Mouse (Mus musculus) embryonic facial prominence, embryonic 12.5 days (tissue): ENCODE results near the gene Npy4r. TPM values are rescaled to one million over a fixed set of nuclear protein-coding genes. Genes with fewer than 3 reads are reported as not detected.

Experiments
- ATAC-seq: fragments of 200-750 bp; cut with Nextera tagmentation; 2 replicates; pipeline ENCODE4 v1.8.0; 2017; ENCODE audit not compliant: insufficient number of reproducible peaks, insufficient read depth, low FRiP score, low TSS enrichment
- H3K27ac ChIP-seq: fragments of 300-500 bp; sonication (generic); 2 replicates; pipeline ENCODE4 v1.5.1; 2016; ENCODE audit warnings: mild to moderate bottlenecking
- H3K27me3 ChIP-seq: fragments of 300-500 bp; sonication (generic); 2 replicates; pipeline ENCODE4 v1.6.1; 2016; ENCODE audit warnings: mild to moderate bottlenecking, moderate library complexity
- H3K36me3 ChIP-seq: fragments of 300-500 bp; sonication (generic); 2 replicates; pipeline ENCODE4 v1.6.1; 2016; ENCODE audit warnings: mild to moderate bottlenecking
- H3K4me1 ChIP-seq: fragments of 300-500 bp; sonication (generic); 2 replicates; pipeline ENCODE4 v1.6.1; 2016
- H3K4me2 ChIP-seq: fragments of 300-500 bp; sonication (generic); replicated peaks from 2 replicates; pipeline ENCODE4 v1.6.1; 2016; ENCODE audit warnings: mild to moderate bottlenecking, moderate library complexity
- H3K4me3 ChIP-seq: fragments of 300-500 bp; sonication (generic); 2 replicates; pipeline ENCODE4 v1.5.1; 2016; ENCODE audit warnings: mild to moderate bottlenecking
- H3K9ac ChIP-seq: fragments of 300-500 bp; sonication (generic); 2 replicates; pipeline ENCODE4 v1.6.1; 2016; ENCODE audit warnings: mild to moderate bottlenecking, moderate library complexity
- H3K9me3 ChIP-seq: fragments of 300-500 bp; sonication (generic); 2 replicates; pipeline ENCODE4 v1.6.1; 2016; ENCODE audit warnings: mild to moderate bottlenecking, moderate library complexity
- WGBS: fragments of 180-500 bp; shearing (Covaris S2); methylation state at CpG from one replicate; pipeline ENCODE4 v1.1.7; 2016; 5-methylcytosine and 5-hydroxymethylcytosine counted together
- polyA plus RNA-seq: library from polyadenylated mRNA; unstranded; fragments of >200 nt; fragmentation: Nextera tagmentation; extraction: Ambion mirVana; gene quantifications from 2 replicates; pipeline ENCODE4 v1.2.1, GENCODE M21; 2016

The Npy4r gene
- polyA plus RNA-seq, 1 experiment from 2014 or later: 0.15 TPM

DNA sequence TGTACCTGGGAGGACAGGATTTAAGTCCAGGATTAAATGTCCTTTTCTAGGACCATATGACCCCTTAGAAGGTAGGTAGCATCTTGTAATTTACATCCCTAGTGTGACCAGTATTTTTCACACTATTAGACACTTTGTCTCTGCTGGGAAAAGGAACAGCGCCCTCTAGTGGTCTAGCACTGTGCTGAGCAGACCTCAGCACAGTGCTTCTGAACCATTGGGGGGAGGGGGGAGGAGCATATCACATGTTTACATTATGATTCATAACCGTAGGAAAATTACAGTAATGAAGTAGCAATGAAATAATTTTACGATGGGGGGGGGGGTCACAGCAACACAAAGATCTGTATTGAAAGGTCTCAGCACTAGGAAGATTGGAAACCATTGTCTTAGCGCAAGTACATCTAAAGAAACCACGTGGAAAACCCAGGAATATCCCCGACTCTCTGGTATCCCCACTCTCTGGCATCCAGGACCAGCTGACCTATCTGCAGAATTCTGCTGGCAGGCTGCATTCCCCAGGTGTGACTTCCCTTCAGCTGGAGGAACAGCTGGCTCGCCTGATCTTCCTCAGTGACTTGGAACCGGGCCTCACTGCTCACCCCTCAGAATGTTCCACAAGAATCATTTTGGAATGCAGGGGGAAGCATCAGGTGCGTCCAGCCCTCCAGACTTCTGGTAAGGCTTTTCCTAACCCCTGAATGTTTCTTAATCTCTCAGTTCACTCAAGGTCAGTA is 2.5 kb upstream of the Npy4r start:
- Histone ChIP-seq H3K27me3 (peaks cover 12% of the 10 kb centered on the region), H3K27ac (no peak overlapping the region), H3K36me3 (no peaks in the 10 kb centered on the region), H3K4me2 (no peak overlapping the region), H3K4me3 (no peak overlapping the region), H3K9me3 (no peaks in the 10 kb centered on the region), H3K4me1 (peaks cover 9% of the 10 kb centered on the region), H3K9ac (no peak overlapping the region)
- no peak for ATAC-seq
- 51% methylated on average over 9 of the region's 9 CpGs for WGBS

- Histone ChIP-seq H3K9me3 (no peaks in the 10 kb centered on the region), H3K9ac (no peak overlapping the region), H3K4me2 (no peak overlapping the region), H3K27ac (no peak overlapping the region), H3K36me3 (no peaks in the 10 kb centered on the region), H3K4me1 (no peaks in the 10 kb centered on the region), H3K4me3 (no peak overlapping the region), H3K27me3 (no peaks in the 10 kb centered on the region)
- ATAC-seq: no peak
- 87% methylated on average over 10 of the region's 10 CpGs for WGBS
These were observed 9.4 kb downstream of the Npy4r start for GRCm38 (mm10) chr14:34142915-34143314.

DNA sequence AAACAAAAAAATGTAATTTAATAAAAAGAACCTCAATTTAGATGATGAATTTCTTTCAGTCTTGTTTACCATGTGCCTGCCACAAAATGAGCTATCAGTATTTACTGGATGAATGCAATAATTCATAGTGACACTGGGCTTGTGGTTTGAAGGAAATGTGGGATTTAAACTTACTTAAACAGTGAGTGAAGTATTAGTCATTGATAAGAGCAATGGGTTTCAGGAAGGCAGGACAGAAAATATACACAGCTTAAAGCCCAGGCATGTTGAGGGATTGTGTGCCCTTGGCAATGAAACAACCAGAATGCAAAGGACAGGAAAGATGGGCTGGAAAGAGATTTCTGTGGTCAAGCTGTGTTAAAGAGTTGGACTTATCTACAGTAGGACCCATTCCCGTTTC is 10.0 kb downstream of the Npy4r start:
- Histone ChIP-seq H3K36me3 (no peaks in the 10 kb centered on the region), H3K4me2 (no peak overlapping the region), H3K4me3 (no peak overlapping the region), H3K27ac (no peak overlapping the region), H3K27me3 (no peaks in the 10 kb centered on the region), H3K9me3 (no peaks in the 10 kb centered on the region), H3K4me1 (no peaks in the 10 kb centered on the region), H3K9ac (no peak overlapping the region)
- 68% methylated on average over 1 of the region's 1 CpGs for WGBS
- ATAC-seq: no peak

DNA sequence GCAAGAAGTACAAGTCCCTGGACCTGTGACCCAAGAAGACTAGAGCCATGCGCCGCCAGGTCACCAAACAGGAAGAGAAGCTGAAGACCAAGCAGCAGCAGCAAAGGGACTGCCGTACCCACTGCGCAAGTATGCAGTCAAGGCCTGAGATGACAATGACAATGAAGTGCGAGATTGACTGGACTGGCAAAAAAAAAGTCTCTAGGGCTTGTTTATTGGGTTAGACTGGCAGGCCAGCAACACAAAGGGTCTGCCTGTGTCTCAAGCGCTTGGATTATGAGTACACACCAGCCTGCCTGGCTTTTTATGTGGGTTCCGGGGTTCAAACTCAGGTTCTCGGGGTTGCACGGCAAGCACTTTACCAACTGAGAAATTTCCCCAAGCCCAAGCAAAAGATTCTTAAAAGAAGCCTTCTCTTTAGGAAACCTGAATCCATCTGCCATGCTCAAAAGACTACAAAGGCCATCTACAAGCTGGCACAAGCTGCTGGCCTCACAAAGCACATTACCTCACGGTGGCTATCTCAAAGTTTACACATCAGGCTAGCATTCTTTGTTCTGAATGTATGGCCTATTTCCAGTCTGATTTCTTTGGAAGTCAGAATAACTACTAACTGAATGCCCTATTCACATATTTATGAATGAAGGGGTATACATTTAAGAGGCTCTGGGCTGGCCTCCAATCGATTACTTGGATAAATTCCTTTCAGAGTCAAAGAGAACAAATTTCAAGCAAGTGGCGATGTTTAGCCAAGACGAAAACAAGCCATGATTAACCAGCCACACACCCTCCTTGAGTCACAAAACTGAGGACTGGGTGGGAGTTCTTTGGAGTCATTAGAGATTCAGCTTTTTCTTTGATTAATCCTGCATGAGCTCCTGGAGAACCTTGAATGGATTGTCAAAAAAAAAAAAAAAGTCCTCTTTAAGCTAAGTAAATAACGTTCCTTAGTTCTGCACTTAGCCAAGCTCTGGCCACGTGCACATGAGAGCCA is 12.3 kb downstream of the Npy4r start:
- no peaks in the 10 kb centered on the region for H3K4me1 ChIP-seq
- no peaks in the 10 kb centered on the region for H3K27me3 ChIP-seq
- no peak overlapping the region for H3K9ac ChIP-seq
- WGBS: 87% methylated on average over 15 of the region's 15 CpGs
- no peaks in the 10 kb centered on the region for H3K36me3 ChIP-seq
- ATAC-seq: no peak
- no peak overlapping the region for H3K4me3 ChIP-seq
- no peak overlapping the region for H3K4me2 ChIP-seq
- no peaks in the 10 kb centered on the region for H3K9me3 ChIP-seq
- no peak overlapping the region for H3K27ac ChIP-seq

DNA sequence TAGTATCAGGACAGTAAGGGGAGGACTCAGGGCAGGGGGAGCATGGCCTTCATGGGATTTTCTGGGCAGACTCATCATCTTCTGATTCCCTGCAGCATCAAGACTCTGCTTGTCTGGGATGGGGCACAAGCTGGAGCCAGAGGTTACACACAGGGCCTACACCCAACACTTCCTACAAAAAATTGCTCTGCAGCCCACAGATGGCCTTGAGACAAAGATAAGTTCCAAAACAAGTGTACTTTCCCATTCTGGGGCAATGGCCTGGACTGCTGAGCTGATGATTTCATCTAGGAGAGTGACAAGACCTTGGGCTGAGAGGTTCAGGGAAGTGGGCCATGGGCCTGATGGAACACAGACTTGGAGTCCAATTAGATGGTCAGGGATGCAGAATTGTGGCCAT is 16.9 kb downstream of the Npy4r start:
- Histone ChIP-seq H3K9me3 (no peaks in the 10 kb centered on the region), H3K27ac (no peak overlapping the region), H3K4me2 (no peak overlapping the region), H3K36me3 (no peaks in the 10 kb centered on the region), H3K4me3 (no peak overlapping the region), H3K4me1 (no peaks in the 10 kb centered on the region), H3K27me3 (no peaks in the 10 kb centered on the region), H3K9ac (no peak overlapping the region)
- no peak for ATAC-seq

GRCm38 (mm10) chr14:34131216-34131615 is 21.1 kb downstream of the Npy4r start:
- WGBS: 61% methylated on average over 6 of the region's 6 CpGs
- no peaks in the 10 kb centered on the region for H3K36me3 ChIP-seq
- H3K27me3 ChIP-seq: no peaks in the 10 kb centered on the region
- H3K9me3 ChIP-seq: no peaks in the 10 kb centered on the region
- no peak overlapping the region for H3K9ac ChIP-seq
- H3K27ac ChIP-seq: no peak overlapping the region
- no peaks in the 10 kb centered on the region for H3K4me1 ChIP-seq
- ATAC-seq: no peak
- no peak overlapping the region for H3K4me3 ChIP-seq
- no peak overlapping the region for H3K4me2 ChIP-seq

GRCm38 (mm10) chr14:34121691-34122090 is 30.6 kb downstream of the Npy4r start:
- no peaks in the 10 kb centered on the region for H3K36me3 ChIP-seq
- 90% methylated on average over 4 of the region's 4 CpGs for WGBS

DNA sequence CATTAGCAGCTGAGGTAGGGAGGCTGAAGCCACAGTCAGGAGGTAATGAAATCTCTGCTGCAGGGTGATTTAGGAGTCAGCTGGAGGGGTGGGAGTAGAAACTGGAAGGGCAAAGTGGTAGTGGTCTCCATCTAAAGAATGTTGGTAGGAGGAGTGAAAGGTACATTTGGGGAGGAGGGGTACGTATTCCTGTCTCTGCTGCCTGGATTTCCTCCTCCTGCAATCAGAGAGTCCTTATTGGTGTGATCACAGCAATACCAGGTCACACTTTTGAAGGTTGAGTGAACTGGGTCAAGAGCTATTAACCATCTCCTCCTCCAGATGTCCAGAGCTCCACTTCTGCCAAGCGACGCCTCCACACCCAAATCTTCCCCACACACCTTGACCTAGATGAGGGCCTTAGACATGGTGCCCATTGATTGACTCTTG is 31.4 kb downstream of the Npy4r start:
- WGBS: 87% methylated on average over 3 of the region's 3 CpGs

More at GRCm38 (mm10) chr14:34121691-34122090, 30.6 kb downstream of the Npy4r start:
- Histone ChIP-seq H3K9me3 (no peaks in the 10 kb centered on the region), H3K4me3 (no peak overlapping the region), H3K9ac (no peak overlapping the region), H3K27me3 (no peaks in the 10 kb centered on the region), H3K4me2 (no peak overlapping the region), H3K4me1 (no peaks in the 10 kb centered on the region), H3K27ac (no peak overlapping the region)
- ATAC-seq: no peak

GRCm38 (mm10) chr14:34120016-34120910 is 32.0 kb downstream of the Npy4r start:
- no peak for ATAC-seq
- Histone ChIP-seq H3K27me3 (no peaks in the 10 kb centered on the region), H3K36me3 (no peaks in the 10 kb centered on the region), H3K4me2 (no peak overlapping the region), H3K4me1 (no peaks in the 10 kb centered on the region), H3K9ac (no peak overlapping the region), H3K9me3 (no peaks in the 10 kb centered on the region), H3K27ac (no peak overlapping the region), H3K4me3 (no peak overlapping the region)
- WGBS: 80% methylated on average over 12 of the region's 12 CpGs

More for the DNA sequence above, 31.4 kb downstream of the Npy4r start:
- H3K27me3 ChIP-seq: no peaks in the 10 kb centered on the region
- no peaks in the 10 kb centered on the region for H3K9me3 ChIP-seq
- no peaks in the 10 kb centered on the region for H3K36me3 ChIP-seq
- no peaks in the 10 kb centered on the region for H3K4me1 ChIP-seq
- no peak overlapping the region for H3K4me3 ChIP-seq
- no peak overlapping the region for H3K4me2 ChIP-seq
- no peak for ATAC-seq
- H3K27ac ChIP-seq: no peak overlapping the region
- H3K9ac ChIP-seq: no peak overlapping the region

GRCm38 (mm10) chr14:34119046-34119723 is 33.1 kb downstream of the Npy4r start:
- H3K27me3 ChIP-seq: no peaks in the 10 kb centered on the region
- no peak overlapping the region for H3K4me3 ChIP-seq
- WGBS: 75% methylated on average over 7 of the region's 7 CpGs
- H3K36me3 ChIP-seq: no peaks in the 10 kb centered on the region
- no peak for ATAC-seq
- H3K4me2 ChIP-seq: no peak overlapping the region
- no peaks in the 10 kb centered on the region for H3K9me3 ChIP-seq
- no peak overlapping the region for H3K27ac ChIP-seq
- no peaks in the 10 kb centered on the region for H3K4me1 ChIP-seq
- no peak overlapping the region for H3K9ac ChIP-seq

DNA sequence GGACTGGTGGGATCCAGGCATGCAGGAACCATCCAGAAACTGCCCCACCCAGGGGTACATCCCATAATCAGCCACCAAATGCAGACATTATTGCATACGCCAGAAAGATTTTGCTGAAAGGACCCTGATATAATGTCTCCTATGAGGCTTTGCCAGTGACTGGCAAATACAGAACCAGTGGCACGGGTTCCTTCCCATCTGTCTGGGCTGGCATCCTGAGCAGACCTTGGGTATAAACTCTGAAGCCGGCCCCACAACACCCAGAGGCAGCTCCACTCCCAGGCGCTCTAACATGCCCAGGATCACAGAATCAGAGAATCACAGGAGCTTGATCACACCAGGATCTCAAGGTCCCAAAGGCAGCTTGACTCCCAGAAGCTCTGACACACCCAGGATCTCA is 38.0 kb downstream of the Npy4r start:
- no peaks in the 10 kb centered on the region for H3K4me1 ChIP-seq
- 90% methylated on average over 4 of the region's 4 CpGs for WGBS
- no peaks in the 10 kb centered on the region for H3K27me3 ChIP-seq
- no peak overlapping the region for H3K4me2 ChIP-seq
- H3K9me3 ChIP-seq: no peaks in the 10 kb centered on the region
- H3K9ac ChIP-seq: no peak overlapping the region
- ATAC-seq: no peak
- no peak overlapping the region for H3K4me3 ChIP-seq
- no peaks in the 10 kb centered on the region for H3K36me3 ChIP-seq
- no peak overlapping the region for H3K27ac ChIP-seq
